Mouse (Mus musculus) ES-E14 (cell line): ENCODE measurements around the gene Sfxn3. TPM values are rescaled to one million over a fixed set of nuclear protein-coding genes. Genes with fewer than 3 reads are reported as not detected.

Experiments
- DNase-seq: peaks from one replicate; pipeline ENCODE4 v3.0.0-alpha.2; 2013; ENCODE audit warnings: low read depth, low spot score
- H3K27ac ChIP-seq: 2 replicates; pipeline ENCODE4 v1.5.1; 2012; ENCODE audit warnings: low read depth, mild to moderate bottlenecking, low read length, moderate library complexity, mixed read lengths; ENCODE audit not compliant: poor library complexity, insufficient read depth, severe bottlenecking
- H3K36me3 ChIP-seq: 2 replicates; pipeline ENCODE4 v1.6.1; 2012; ENCODE audit warnings: mild to moderate bottlenecking, low read length, moderate library complexity, mixed read lengths; ENCODE audit not compliant: control insufficient read depth, poor library complexity, insufficient read depth, severe bottlenecking
- H3K4me1 ChIP-seq, 2 experiments: fragments of 150-350 bp in 1 of 2; sonication (generic) in 1 of 2; 2 replicates each; pipeline ENCODE4 v1.6.1; 2012; ENCODE audit warnings: low read length in 2 of 2, mild to moderate bottlenecking in 1 of 2, mixed read lengths in 1 of 2; ENCODE audit not compliant: control insufficient read depth in 2 of 2, insufficient read depth in 2 of 2, poor library complexity in 1 of 2
- H3K4me3 ChIP-seq, 2 experiments: fragments of 150-350 bp in 1 of 2; sonication (generic) in 1 of 2; 2 replicates each; pipeline ENCODE4 v1.5.1; 2012; ENCODE audit warnings: low read length in 2 of 2, low read depth in 1 of 2, mild to moderate bottlenecking in 1 of 2, mixed read lengths in 1 of 2; ENCODE audit not compliant: insufficient read depth in 1 of 2, poor library complexity in 1 of 2, severe bottlenecking in 1 of 2
- H3K9ac ChIP-seq: 2 replicates; pipeline ENCODE4 v1.6.1; 2012; ENCODE audit warnings: low read depth, mild to moderate bottlenecking, low read length, mixed read lengths; ENCODE audit not compliant: poor library complexity, insufficient read depth, severe bottlenecking
- H3K9me3 ChIP-seq: fragments of 150-350 bp; sonication (generic); 2 replicates; pipeline ENCODE4 v1.6.1; 2012; ENCODE audit warnings: low read depth, mild to moderate bottlenecking, low read length; ENCODE audit not compliant: control insufficient read depth, insufficient read depth
- CHD2 ChIP-seq: IDR thresholded peaks from 2 replicates; pipeline ENCODE4 v1.6.1; 2014; ENCODE audit warnings: mild to moderate bottlenecking, low read depth, low read length, inconsistent platforms
- HCFC1 ChIP-seq: IDR thresholded peaks from 2 replicates; pipeline ENCODE4 v1.6.1; 2012; ENCODE audit warnings: low read length, inconsistent platforms, borderline replicate concordance; ENCODE audit not compliant: insufficient read depth
- MAFK ChIP-seq: IDR thresholded peaks from 2 replicates; pipeline ENCODE4 v1.6.1; 2014; ENCODE audit warnings: mild to moderate bottlenecking, low read depth, low read length, inconsistent platforms; ENCODE audit not compliant: insufficient read depth
- ZC3H11A ChIP-seq: IDR thresholded peaks from 2 replicates; pipeline ENCODE4 v1.6.1; 2012; ENCODE audit warnings: low read depth, mild to moderate bottlenecking, inconsistent platforms, low read length, borderline replicate concordance
- ZNF384 ChIP-seq: IDR thresholded peaks from 2 replicates; pipeline ENCODE4 v1.6.1; 2012; ENCODE audit warnings: low read depth, low read length, inconsistent platforms
- in situ Hi-C, 2 experiments: fragments of 600-800 bp; cut with MboI; formaldehyde crosslinking; loops; one replicate each; pipeline ENCODE4 v1.15.1; 2025; ENCODE audit warnings: low sequenced_read_pairs in 2 of 2, inconsistent platforms in 1 of 2; ENCODE audit not compliant: unreplicated experiment in 2 of 2
- total RNA-seq: library from RNA; depleted of rRNA; stranded (reverse); fragments of 300-350 nt; gene quantifications from 2 replicates; pipeline ENCODE4 v1.2.3, GENCODE M21; 2012

Sfxn3 gene
- total RNA-seq, 1 experiment: 7.1 TPM

GRCm38 (mm10) chr19:45054892-45055690 is 7.8 kb downstream of the Sfxn3 start:
- H3K4me1 ChIP-seq: peaks cover 0 to 11% of the 10 kb centered on the region in 2 experiments; a peak in 2 of 4 replicates
- no peak for DNase-seq
- no peaks in the 10 kb centered on the region for H3K36me3 ChIP-seq
- no peak overlapping the region for H3K9ac ChIP-seq
- TF ChIP-seq ZNF384 (no peak), HCFC1 (no peak), CHD2 (no peak), MAFK (no peak), ZC3H11A (no peak)
- in situ Hi-C loops: no loop called here
- no peaks in the 10 kb centered on the region for H3K9me3 ChIP-seq
- H3K27ac ChIP-seq: no peak overlapping the region
- no peak overlapping the region for H3K4me3 ChIP-seq

GRCm38 (mm10) chr19:45056364-45056763 is 9.1 kb downstream of the Sfxn3 start:
- Histone ChIP-seq H3K4me3 (no peak overlapping the region), H3K36me3 (no peaks in the 10 kb centered on the region), H3K4me1 (peaks cover 0 to 11% of the 10 kb centered on the region in 2 experiments; a peak in 2 of 4 replicates), H3K27ac (no peak overlapping the region), H3K9ac (no peak overlapping the region), H3K9me3 (no peaks in the 10 kb centered on the region)
- TF ChIP-seq MAFK: no peak
- TF ChIP-seq ZC3H11A: no peak
- no peak for TF ChIP-seq CHD2
- no peak for TF ChIP-seq HCFC1
- no peak for TF ChIP-seq ZNF384
- DNase-seq: no peak
- in situ Hi-C loops: no loop called here

- TF ChIP-seq MAFK (no peak), ZNF384 (no peak), CHD2 (no peak), ZC3H11A (no peak), HCFC1 (no peak)
- H3K4me3 ChIP-seq: no peak overlapping the region
- no peak overlapping the region for H3K27ac ChIP-seq
- DNase-seq: no peak
- no peaks in the 10 kb centered on the region for H3K36me3 ChIP-seq
- H3K4me1 ChIP-seq: peaks cover 0 to 11% of the 10 kb centered on the region in 2 experiments; a peak in 2 of 4 replicates
- 0 out of 2 replicates have a peak overlapping the region, but pooled peaks have one; percentile 11 for H3K9ac ChIP-seq
- in situ Hi-C loops: no loop called here
- H3K9me3 ChIP-seq: no peaks in the 10 kb centered on the region
Observed at GRCm38 (mm10) chr19:45056908-45057698, 9.8 kb downstream of the Sfxn3 start.

- no peak for TF ChIP-seq ZNF384
- no peak for TF ChIP-seq CHD2
- no peak for TF ChIP-seq HCFC1
- no peak for TF ChIP-seq ZC3H11A
- no peak for TF ChIP-seq MAFK
- H3K4me3 ChIP-seq: peak overlapping the region; percentile 37 to 91; a peak in 3 of 4 replicates
- peaks cover 0 to 11% of the 10 kb centered on the region in 2 experiments; a peak in 2 of 4 replicates for H3K4me1 ChIP-seq
- H3K9ac ChIP-seq: peak overlapping the region; percentile 34; the same call in 1 of the 2 replicates
- DNase-seq: no peak
- in situ Hi-C loops: no loop called here
- H3K27ac ChIP-seq: no peak overlapping the region
- H3K36me3 ChIP-seq: no peaks in the 10 kb centered on the region
- H3K9me3 ChIP-seq: no peaks in the 10 kb centered on the region
Observed at GRCm38 (mm10) chr19:45057724-45058112, 10.4 kb downstream of the Sfxn3 start.
